13 mouse cellular contexts compared by ENCODE assay signal in the genomic region with DNA sequence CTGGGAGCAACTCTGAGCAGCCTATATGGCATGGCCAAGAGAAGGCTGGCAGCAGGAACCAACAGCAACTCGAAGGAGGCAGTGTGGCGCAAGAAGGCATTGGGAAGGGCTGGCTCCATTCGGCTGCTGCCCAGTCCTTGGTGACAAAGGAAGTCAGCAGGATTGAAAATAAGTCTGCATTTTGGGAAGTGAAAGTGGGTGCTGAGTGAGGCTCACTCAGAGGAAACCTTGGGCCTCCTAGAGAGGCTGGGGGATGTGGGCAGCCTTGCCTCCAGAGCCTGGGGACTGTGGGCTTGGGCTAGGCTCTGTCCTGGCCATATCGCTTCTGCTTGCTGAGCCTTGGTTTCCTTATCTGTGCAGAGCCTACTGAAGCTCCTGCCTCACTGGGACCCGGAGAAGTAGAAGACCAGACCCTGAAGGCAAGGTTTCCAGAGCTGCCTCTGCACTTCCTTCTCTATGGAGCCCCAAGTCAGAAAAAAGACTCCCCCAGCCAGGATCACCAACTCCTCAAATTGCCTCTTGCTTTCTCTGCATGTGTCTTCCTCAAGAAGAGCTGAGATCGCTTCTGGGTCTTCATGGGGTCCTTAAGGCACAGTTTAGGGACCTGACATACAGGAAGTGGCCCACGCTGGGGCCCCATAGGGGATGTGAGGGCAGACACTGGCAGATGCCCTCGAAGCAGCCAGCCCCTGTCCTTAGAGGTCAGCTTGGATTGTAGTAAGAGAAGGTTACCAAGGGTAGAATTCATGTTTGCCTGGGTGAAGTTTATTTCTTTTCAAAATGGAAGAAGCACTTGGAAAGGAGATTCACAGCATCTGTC. TPM values are rescaled to one million over a fixed set of nuclear protein-coding genes. Genes with fewer than 3 reads are reported as not detected.
A peak's percentile ranks its signal among the peaks of the same experiment; 100 is the strongest.
DNase-seq lines count a peak whose midpoint lies in the region; ATAC-seq and TF ChIP-seq lines count a peak whose summit lies in the region.
"Had no signal": no experiment of that assay in that cellular context is flagged by ENCODE, and none has a peak within 500 bp of the region (broad histone marks: within the 10 kb centered on the region; RNA-seq: fewer than 3 reads in every experiment).

No protein-coding gene starts in this region.

- peaks cover 7% of the 10 kb centered on the region; the same call in 1 of the 2 replicates for H3K27me3 ChIP-seq in heart, embryonic 13.5 days (replicated peaks)
- H3K27me3 ChIP-seq in heart, embryonic 12.5 days (replicated peaks), result no peaks in the 10 kb centered on the region
- no peaks in the 10 kb centered on the region for H3K27me3 ChIP-seq in MEL (ENCODE audit: control insufficient read depth in 1 of 2, insufficient read depth in 2 of 2, low read length in 2 of 2)
- no peaks in the 10 kb centered on the region for H3K27me3 ChIP-seq in liver, adult 2 months (ENCODE audit: control insufficient read depth, insufficient read depth, low read length)
- H3K27me3 ChIP-seq in midbrain, embryonic 16.5 days (ENCODE audit: control insufficient read depth, insufficient read depth, low read depth, low read length), result no peaks in the 10 kb centered on the region
- H3K27me3 ChIP-seq: embryonic facial prominence, embryonic 15.5 days had no signal

- no peak for TF ChIP-seq RAD21 in MEL (IDR thresholded peaks at IDR 0.05; ENCODE audit: low read depth, low read length)

- no peak overlapping the region for H3K4me2 ChIP-seq in heart, embryonic 13.5 days
- H3K4me2 ChIP-seq in heart, embryonic 12.5 days, result no peak overlapping the region
- H3K4me2 ChIP-seq in midbrain, embryonic 16.5 days (ENCODE audit: low read length), result no peak overlapping the region
- H3K4me2 ChIP-seq: embryonic facial prominence, embryonic 15.5 days; heart, embryonic 15.5 days; lung, embryonic 14.5 days had no signal

- no peak for TF ChIP-seq CTCF in MEL (IDR thresholded peaks at IDR 0.05 in 2 of 3, conservative IDR thresholded peaks at IDR 0.05 in 1 of 3; ENCODE audit: control insufficient read depth in 1 of 3, insufficient read depth in 1 of 3, low read depth in 2 of 3, low read length in 3 of 3, poor library complexity in 1 of 3, severe bottlenecking in 1 of 3)
- TF ChIP-seq CTCF in liver, adult 2 months (IDR thresholded peaks at IDR 0.05; ENCODE audit: low read depth, low read length), result no peak

- ATAC-seq in heart, embryonic 13.5 days (ENCODE audit: extremely low read depth, insufficient number of reproducible peaks, low FRiP score, low TSS enrichment), result no peak
- no peak for ATAC-seq in heart, embryonic 12.5 days (ENCODE audit: insufficient number of reproducible peaks, low FRiP score)
- ATAC-seq in megakaryocyte-erythroid progenitor cell, adult 5-6 weeks (replicated peaks; ENCODE audit: low FRiP score, low TSS enrichment, poor library complexity, severe bottlenecking), result peak; percentile 68
- ATAC-seq in midbrain, embryonic 16.5 days, result no peak
- ATAC-seq in erythroid progenitor cell, adult 5-6 weeks (replicated peaks; ENCODE audit: low FRiP score, poor library complexity, severe bottlenecking), result no peak

- H3K4me3 ChIP-seq in heart, embryonic 13.5 days, result no peak overlapping the region
- H3K4me3 ChIP-seq in heart, embryonic 12.5 days, result no peak overlapping the region
- H3K4me3 ChIP-seq in MEL (ENCODE audit: control insufficient read depth in 1 of 2, insufficient read depth in 1 of 2, low read depth in 2 of 2, low read length in 2 of 2), result peak overlapping the region; percentile 5 to 7; a peak in 1 of 4 replicates
- H3K4me3 ChIP-seq in liver, adult 2 months (ENCODE audit: insufficient read depth, low read depth, low read length), result no peak overlapping the region
- no peak overlapping the region for H3K4me3 ChIP-seq in midbrain, embryonic 16.5 days (ENCODE audit: low read depth, low read length)
- H3K4me3 ChIP-seq: embryonic facial prominence, embryonic 15.5 days; heart, embryonic 15.5 days had no signal

- H3K9ac ChIP-seq in heart, embryonic 13.5 days, result 0 out of 2 replicates have a peak overlapping the region, but pooled peaks have one; percentile 26
- H3K9ac ChIP-seq in heart, embryonic 12.5 days, result no peak overlapping the region
- H3K9ac ChIP-seq in MEL (ENCODE audit: control insufficient read depth, low read depth, low read length, poor library complexity, severe bottlenecking), result peak overlapping the region; percentile 57
- H3K9ac ChIP-seq in liver, adult 2 months (ENCODE audit: low read depth, low read length), result no peak overlapping the region
- no peak overlapping the region for H3K9ac ChIP-seq in midbrain, embryonic 16.5 days (ENCODE audit: low read depth, low read length)
- H3K9ac ChIP-seq: embryonic facial prominence, embryonic 15.5 days; heart, embryonic 15.5 days; lung, embryonic 14.5 days had no signal

- DNase-seq in MEL (ENCODE audit: low read depth, low spot score), result peak; percentile 62
- peak; percentile 23 for DNase-seq in liver, adult 2 months (ENCODE audit: extremely low read depth, low read depth, low spot score)
- no peak for DNase-seq in frontal cortex, adult 2 months (ENCODE audit: extremely low spot score in 1 of 2, low spot score in 1 of 2)
- DNase-seq: lung, embryonic 14.5 days had no signal

- 72% methylated on average over 8 of the region's 8 CpGs for WGBS in heart, embryonic 13.5 days
- 69% methylated on average over 8 of the region's 8 CpGs for WGBS in heart, embryonic 12.5 days
- WGBS in liver, adult 2 months, result 82% methylated on average over 8 of the region's 8 CpGs
- WGBS in midbrain, embryonic 16.5 days, result 84% methylated on average over 8 of the region's 8 CpGs

- H3K4me1 ChIP-seq in heart, embryonic 13.5 days, result peaks cover 43% of the 10 kb centered on the region
- H3K4me1 ChIP-seq in heart, embryonic 12.5 days (replicated peaks), result peaks cover 53% of the 10 kb centered on the region
- H3K4me1 ChIP-seq in MEL (ENCODE audit: control insufficient read depth in 1 of 2, insufficient read depth in 2 of 2, low read length in 2 of 2), result peaks cover 33 to 55% of the 10 kb centered on the region in 2 experiments
- no peaks in the 10 kb centered on the region for H3K4me1 ChIP-seq in liver, adult 2 months (ENCODE audit: control insufficient read depth, insufficient read depth, low read length)
- peaks cover 11% of the 10 kb centered on the region for H3K4me1 ChIP-seq in midbrain, embryonic 16.5 days (ENCODE audit: control insufficient read depth, insufficient read depth, low read length)

- peak; percentile 27 to 40; a peak in 1 of 4 replicates for TF ChIP-seq POLR2A in MEL (IDR thresholded peaks at IDR 0.05; ENCODE audit: control insufficient read depth in 1 of 2, insufficient read depth in 1 of 2, low read depth in 1 of 2, low read length in 2 of 2, poor library complexity in 1 of 2)
- no peak for TF ChIP-seq POLR2A in liver, adult 2 months (IDR thresholded peaks at IDR 0.05; ENCODE audit: extremely low read depth, insufficient read depth, low read length)

- H3K79me2 ChIP-seq in MEL (ENCODE audit: control insufficient read depth, insufficient read depth, low read length, poor library complexity), result no peaks in the 10 kb centered on the region
- no peaks in the 10 kb centered on the region for H3K79me2 ChIP-seq in liver, adult 2 months (ENCODE audit: control insufficient read depth, insufficient read depth, low read length)

- no peaks in the 10 kb centered on the region for H3K9me3 ChIP-seq in heart, embryonic 13.5 days
- no peaks in the 10 kb centered on the region for H3K9me3 ChIP-seq in heart, embryonic 12.5 days (replicated peaks)
- no peaks in the 10 kb centered on the region for H3K9me3 ChIP-seq in MEL (replicated peaks; ENCODE audit: insufficient read depth, low read length)
- no peaks in the 10 kb centered on the region for H3K9me3 ChIP-seq in midbrain, embryonic 16.5 days (replicated peaks; ENCODE audit: control insufficient read depth, low read length, poor library complexity, severe bottlenecking)
- H3K9me3 ChIP-seq: embryonic facial prominence, embryonic 15.5 days; G1E; heart, embryonic 15.5 days had no signal

- H3K36me3 ChIP-seq in heart, embryonic 13.5 days, result no peaks in the 10 kb centered on the region
- no peaks in the 10 kb centered on the region for H3K36me3 ChIP-seq in heart, embryonic 12.5 days
- H3K36me3 ChIP-seq in MEL (ENCODE audit: control insufficient read depth in 1 of 2, insufficient read depth in 2 of 2, low read length in 2 of 2), result peaks cover 0 to 31% of the 10 kb centered on the region in 2 experiments; a peak in 2 of 4 replicates
- no peaks in the 10 kb centered on the region for H3K36me3 ChIP-seq in liver, adult 2 months (ENCODE audit: control insufficient read depth, insufficient read depth, low read length)
- H3K36me3 ChIP-seq in midbrain, embryonic 16.5 days (ENCODE audit: control insufficient read depth, insufficient read depth, low read length), result no peaks in the 10 kb centered on the region
- H3K36me3 ChIP-seq: embryonic facial prominence, embryonic 15.5 days; G1E; heart, embryonic 15.5 days had no signal

- TF ChIP-seq EP300 in MEL (IDR thresholded peaks at IDR 0.05; ENCODE audit: low read depth in 1 of 2, low read length in 2 of 2), result peak in 1 of 2 experiments; percentile 47; a peak in 1 of 4 replicates

- no peak overlapping the region for H3K27ac ChIP-seq in heart, embryonic 13.5 days (replicated peaks)
- no peak overlapping the region for H3K27ac ChIP-seq in heart, embryonic 12.5 days (ENCODE audit: poor library complexity, severe bottlenecking)
- H3K27ac ChIP-seq in MEL (ENCODE audit: control insufficient read depth, low read depth, low read length), result peak overlapping the region; percentile 80
- 0 out of 2 replicates have a peak overlapping the region, but pooled peaks have one; percentile 32 for H3K27ac ChIP-seq in liver, adult 2 months (replicated peaks; ENCODE audit: insufficient read depth, low read depth, low read length)
- H3K27ac ChIP-seq in midbrain, embryonic 16.5 days (ENCODE audit: low read length), result no peak overlapping the region
- H3K27ac ChIP-seq: embryonic facial prominence, embryonic 15.5 days; heart, embryonic 15.5 days had no signal

RNA-seq across cellular contexts. Expression of a gene that starts 14.3 kb away (rescaled TPM):
- polyA plus RNA-seq in heart, embryonic 13.5 days (2015; fragmentation: Nextera tagmentation; extraction: Ambion mirVana), result 10.5 and 11.0 TPM in 2 replicates
- 14.9 and 15.2 TPM in 2 replicates for polyA plus RNA-seq in heart, embryonic 12.5 days (2016; fragmentation: Nextera tagmentation; extraction: Ambion mirVana)
- 4.4 and 4.5 TPM in 2 replicates for total RNA-seq in MEL (2012; rRNA removed)
- polyA plus RNA-seq in MEL (2012; ENCODE audit: insufficient read depth in 1 of 2, insufficient read length in 2 of 2, low read depth in 1 of 2, low replicate concordance in 2 of 2, missing spikeins in 1 of 2), result 1 to 10 TPM in 1 of 2 experiments, not detected in 1; 7.1 TPM
- total RNA-seq in liver, adult 2 months (2014; rRNA removed), result 0.18 and 0.34 TPM in 2 replicates
- polyA plus RNA-seq in liver, adult 2 months (2012; rRNA removed), result 0.44 and 0.80 TPM in 2 replicates
- 10.4 and 13.8 TPM in 2 replicates for total RNA-seq in megakaryocyte-erythroid progenitor cell, adult 5-6 weeks (2014; fragmentation: Nextera tagmentation)
- total RNA-seq in megakaryocyte-erythroid progenitor cell, adult 5-6 weeks (2017), result 4.2 and 13.3 TPM in 2 replicates
- polyA plus RNA-seq in midbrain, embryonic 16.5 days (2015; fragmentation: Nextera tagmentation; extraction: Ambion mirVana), result 39.9 and 47.5 TPM in 2 replicates
- total RNA-seq in erythroid progenitor cell, adult 5-6 weeks (2015; ENCODE audit: low replicate concordance), result 5.0 and 5.8 TPM in 2 replicates
- total RNA-seq in erythroid progenitor cell, adult 5-6 weeks (2017; ENCODE audit: low replicate concordance), result 2.7 and 5.8 TPM in 2 replicates
- 35.8 and 36.3 TPM in 2 replicates for polyA plus RNA-seq in frontal cortex, adult 2 months (2012; rRNA removed)

RNA-seq across cellular contexts. Expression of a gene that starts 51.5 kb away (rescaled TPM):
- not detected in 2 replicates for polyA plus RNA-seq in heart, embryonic 13.5 days (2015; fragmentation: Nextera tagmentation; extraction: Ambion mirVana)
- not detected in 2 replicates for polyA plus RNA-seq in heart, embryonic 12.5 days (2016; fragmentation: Nextera tagmentation; extraction: Ambion mirVana)
- not detected in 2 replicates for total RNA-seq in MEL (2012; rRNA removed)
- under 1 TPM in 1 of 2 experiments, not detected in 1; 0.24 TPM for polyA plus RNA-seq in MEL (2012; ENCODE audit: insufficient read depth in 1 of 2, insufficient read length in 2 of 2, low read depth in 1 of 2, low replicate concordance in 2 of 2, missing spikeins in 1 of 2)
- not detected in 2 replicates for total RNA-seq in liver, adult 2 months (2014; rRNA removed)
- polyA plus RNA-seq in liver, adult 2 months (2012; rRNA removed), result not detected in 2 replicates
- not detected in 2 replicates for total RNA-seq in megakaryocyte-erythroid progenitor cell, adult 5-6 weeks (2014; fragmentation: Nextera tagmentation)
- not detected in 2 replicates for total RNA-seq in megakaryocyte-erythroid progenitor cell, adult 5-6 weeks (2017)
- not detected in 2 replicates for polyA plus RNA-seq in midbrain, embryonic 16.5 days (2015; fragmentation: Nextera tagmentation; extraction: Ambion mirVana)
- not detected in 2 replicates for total RNA-seq in erythroid progenitor cell, adult 5-6 weeks (2015; ENCODE audit: low replicate concordance)
- total RNA-seq in erythroid progenitor cell, adult 5-6 weeks (2017; ENCODE audit: low replicate concordance), result not detected in 2 replicates
- not detected in 2 replicates for polyA plus RNA-seq in frontal cortex, adult 2 months (2012; rRNA removed)
- total RNA-seq: G1E had no signal
- polyA plus RNA-seq: embryonic facial prominence, embryonic 15.5 days; G1E; heart, embryonic 15.5 days; kidney, embryonic 16.5 days; lung, embryonic 14.5 days had no signal

Comparison
In these comparisons a context has a peak if more than half of its experiments do, and no peak if none do; other contexts are left out.
1. H3K9ac ChIP-seq: peak in heart, embryonic 13.5 days (single experiment) and MEL (single experiment); none in heart, embryonic 12.5 days (single experiment), liver, adult 2 months (single experiment) and midbrain, embryonic 16.5 days (single experiment).
2. H3K27ac ChIP-seq: peak in MEL (single experiment) and liver, adult 2 months (single experiment); none in heart, embryonic 13.5 days (single experiment), heart, embryonic 12.5 days (single experiment) and midbrain, embryonic 16.5 days (single experiment).
3. H3K4me3 ChIP-seq: peak in MEL (2 of 2); none in heart, embryonic 13.5 days (single experiment), heart, embryonic 12.5 days (single experiment), liver, adult 2 months (single experiment) and midbrain, embryonic 16.5 days (single experiment).
4. DNase-seq: peak in MEL (single experiment) and liver, adult 2 months (single experiment); none in frontal cortex, adult 2 months (0 of 2).